Mouse (Mus musculus): Measurements from ENCODE around the gene Ebf1.

GRCm38 (mm10) chr11:44701864-44702263, 84.7 kb downstream of the Ebf1 start:
- TF ChIP-seq CTCF (IDR thresholded peaks at IDR 0.05; ENCODE audit: control insufficient read depth, insufficient read depth, insufficient replicate concordance, low read depth, low read length) (no peak), POLR2A (IDR thresholded peaks at IDR 0.05; ENCODE audit: control insufficient read depth, low read depth, low read length) (no peak)
